Mouse (Mus musculus) left cerebral cortex, postnatal 4 days (tissue): ENCODE data around the gene Vmn2r67. TPM values are rescaled to one million over a fixed set of nuclear protein-coding genes. Genes with fewer than 3 reads are reported as not detected.
"Not testable (repeated sequence)": the region's sequence is repeated elsewhere in the genome, so short reads cannot be mapped to it uniquely, and the experiment has no call there.

Source experiments
- DNase-seq: peaks from one replicate; pipeline ENCODE4 v3.0.0-alpha.2; 2022
- intact Hi-C: fragments of 180-260 bp; cut with DNase I; formaldehyde crosslinking; loops from one replicate; pipeline ENCODE4 v1.15.1; 2025
- total RNA-seq, 2 experiments: library from RNA; stranded (reverse); gene quantifications; 2 replicates each; pipeline ENCODE4 v1.2.3; 2021

Gene Vmn2r67
- total RNA-seq, result not detected

- intact Hi-C loops, result no loop called here
Measured at GRCm38 (mm10) chr7:85155898-85156297, at the start of gene Vmn2r67. TSS of gene Vmn2r67 (minus strand) at chr7:85155998.

GRCm38 (mm10) chr7:85104531-85104930 is 51.3 kb downstream of the Vmn2r67 start:
- intact Hi-C loops, result not testable (repeated sequence)

More at GRCm38 (mm10) chr7:85155898-85156297, at the start of gene Vmn2r67:
- DNase-seq, result no peak

More at GRCm38 (mm10) chr7:85104531-85104930, 51.3 kb downstream of the Vmn2r67 start:
- not testable (repeated sequence) for DNase-seq

Other genes starting within 250 kb of the Vmn2r67 start
- gene Vmn2r65, start 191.9 kb downstream of the Vmn2r67 start, total RNA-seq, result not detected
- not detected for gene Vmn2r66, start 143.7 kb downstream of the Vmn2r67 start, total RNA-seq
- gene Vmn2r68, start 81.8 kb upstream of the Vmn2r67 start, total RNA-seq, result not detected